Mouse (Mus musculus) cerebellum, adult 11-12 months (tissue): ENCODE measurements around the gene Pstpip1.

Experiments used
- DNase-seq: peaks from one replicate; pipeline ENCODE4 v3.0.0; 2022

Pstpip1 gene

GRCm38 (mm10) chr9:56106274-56107072, 16.7 kb downstream of the Pstpip1 start:
- DNase-seq, result no peak

GRCm38 (mm10) chr9:56107527-56107926, 17.8 kb downstream of the Pstpip1 start:
- no peak for DNase-seq

GRCm38 (mm10) chr9:56108174-56108573, 18.4 kb downstream of the Pstpip1 start:
- DNase-seq, result no peak

GRCm38 (mm10) chr9:56118091-56118490, 28.3 kb downstream of the Pstpip1 start:
- no peak for DNase-seq

GRCm38 (mm10) chr9:56118582-56118981, 28.8 kb downstream of the Pstpip1 start:
- peak; percentile 49 for DNase-seq

- DNase-seq, result no peak
Measured at GRCm38 (mm10) chr9:56119651-56120050, 29.9 kb downstream of the Pstpip1 start.

GRCm38 (mm10) chr9:56121097-56121496, 31.3 kb downstream of the Pstpip1 start:
- no peak for DNase-seq

GRCm38 (mm10) chr9:56122973-56123372, 33.2 kb downstream of the Pstpip1 start:
- DNase-seq, result no peak

- DNase-seq, result peak; percentile 54
Measured at GRCm38 (mm10) chr9:56123613-56124012, 33.9 kb downstream of the Pstpip1 start.

GRCm38 (mm10) chr9:56124561-56124960, 34.8 kb downstream of the Pstpip1 start:
- DNase-seq, result no peak

GRCm38 (mm10) chr9:56126453-56127173, 36.9 kb downstream of the Pstpip1 start:
- peak; percentile 65 for DNase-seq

- peak; percentile 39 for DNase-seq
Measured at GRCm38 (mm10) chr9:56128331-56128730, 38.6 kb downstream of the Pstpip1 start.

- no peak for DNase-seq
Measured at GRCm38 (mm10) chr9:56129951-56130350, 40.2 kb downstream of the Pstpip1 start.

- no peak for DNase-seq
Measured at GRCm38 (mm10) chr9:56130536-56130935, 40.8 kb downstream of the Pstpip1 start.

- no peak for DNase-seq
Measured at GRCm38 (mm10) chr9:56131813-56132525, 42.2 kb downstream of the Pstpip1 start.

GRCm38 (mm10) chr9:56133970-56134369, 44.2 kb downstream of the Pstpip1 start:
- DNase-seq, result no peak

GRCm38 (mm10) chr9:56134614-56135013, 44.9 kb downstream of the Pstpip1 start:
- DNase-seq, result no peak

GRCm38 (mm10) chr9:56135590-56136197, 45.9 kb downstream of the Pstpip1 start:
- no peak for DNase-seq

- no peak for DNase-seq
Measured at GRCm38 (mm10) chr9:56141776-56142175, 52.0 kb downstream of the Pstpip1 start.

GRCm38 (mm10) chr9:56144366-56145003, 54.7 kb downstream of the Pstpip1 start:
- no peak for DNase-seq

- DNase-seq, result no peak
Measured at GRCm38 (mm10) chr9:56146326-56146923, 56.7 kb downstream of the Pstpip1 start.
